Mouse (Mus musculus): ENCODE results near the gene Gm3336. TPM values are rescaled to one million over a fixed set of nuclear protein-coding genes. Genes with fewer than 3 reads are reported as not detected.

Gene Gm3336
- total and polyA plus RNA-seq, 2 experiments: 0.28 to 1.0 TPM

DNA sequence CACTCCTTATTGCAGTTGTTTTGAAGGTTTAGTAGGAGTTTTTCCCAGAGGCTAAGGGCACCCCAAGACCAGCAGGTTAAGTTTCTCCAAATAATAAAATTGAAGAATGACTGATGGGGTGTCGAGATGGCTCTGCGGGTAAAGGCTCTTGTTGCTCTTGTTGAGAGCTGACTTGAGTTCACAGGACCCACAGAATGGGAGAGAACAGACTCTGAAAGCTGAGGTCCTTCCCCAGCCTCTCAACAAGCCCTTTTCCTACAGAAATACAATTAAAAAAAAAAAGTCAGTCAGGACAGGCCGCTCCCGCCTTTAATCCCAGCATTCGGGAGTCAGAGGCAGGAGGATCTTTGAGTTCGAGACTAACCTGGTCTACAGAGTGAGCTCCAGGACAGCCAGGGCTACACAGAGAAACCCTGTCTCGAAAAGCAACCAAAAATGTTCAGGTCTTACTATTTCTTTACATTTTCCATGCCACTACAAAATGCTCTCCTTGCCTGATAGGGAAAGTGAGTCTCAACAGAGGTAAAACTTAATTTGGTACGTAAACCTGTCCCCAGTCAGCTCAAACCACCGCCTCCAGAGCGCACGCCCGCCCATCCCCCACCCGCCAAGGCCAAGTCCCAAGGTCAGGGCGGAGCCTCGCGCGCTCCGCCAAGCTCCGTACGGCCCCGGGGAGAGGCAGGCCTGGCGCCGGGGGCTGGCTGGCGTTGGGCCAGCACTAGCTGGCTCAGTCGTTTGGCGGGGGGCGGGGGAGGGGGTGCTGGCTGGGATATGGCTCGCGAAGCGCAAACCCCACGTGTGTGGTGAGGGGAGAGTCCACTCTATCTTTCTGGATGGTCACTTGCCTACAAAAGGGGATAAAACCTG is 22.1 kb upstream of the Gm3336 start:
- H3K79me2 ChIP-seq (ENCODE audit: control insufficient read depth, insufficient read depth, low read length): peaks cover 9% of the 10 kb centered on the region; the same call in 1 of the 2 replicates
- no peaks in the 10 kb centered on the region for H3K27me3 ChIP-seq (ENCODE audit: control insufficient read depth, insufficient read depth, low read length)
- DNase-seq (ENCODE audit: extremely low read depth, low read depth, low spot score): peak; percentile 53
- WGBS: 6% methylated on average over 31 of the region's 31 CpGs
- peak overlapping the region; percentile 48; the same call in 1 of the 2 replicates for H3K4me3 ChIP-seq (ENCODE audit: insufficient read depth, low read depth, low read length)
- H3K9ac ChIP-seq (ENCODE audit: low read depth, low read length): peak overlapping the region; percentile 80
- no peaks in the 10 kb centered on the region for H3K36me3 ChIP-seq (ENCODE audit: control insufficient read depth, insufficient read depth, low read length)
- H3K27ac ChIP-seq (replicated peaks; ENCODE audit: insufficient read depth, low read depth, low read length): peak overlapping the region; percentile 66
- H3K4me1 ChIP-seq (ENCODE audit: control insufficient read depth, insufficient read depth, low read length): peaks cover 18% of the 10 kb centered on the region
- TF ChIP-seq CTCF (IDR thresholded peaks at IDR 0.05; ENCODE audit: low read depth, low read length) (no peak), POLR2A (IDR thresholded peaks at IDR 0.05; ENCODE audit: extremely low read depth, insufficient read depth, low read length) (no peak)

- peak overlapping the region; percentile 80; the same call in 1 of the 2 replicates for H3K9ac ChIP-seq (ENCODE audit: low read depth, low read length)
- H3K27me3 ChIP-seq (ENCODE audit: control insufficient read depth, insufficient read depth, low read length): no peaks in the 10 kb centered on the region
- no peak overlapping the region for H3K4me3 ChIP-seq (ENCODE audit: insufficient read depth, low read depth, low read length)
- no peak for DNase-seq (ENCODE audit: extremely low read depth, low read depth, low spot score)
- TF ChIP-seq CTCF (IDR thresholded peaks at IDR 0.05; ENCODE audit: low read depth, low read length): no peak
- no peak for TF ChIP-seq POLR2A (IDR thresholded peaks at IDR 0.05; ENCODE audit: extremely low read depth, insufficient read depth, low read length)
- peaks cover 16% of the 10 kb centered on the region for H3K4me1 ChIP-seq (ENCODE audit: control insufficient read depth, insufficient read depth, low read length)
- H3K79me2 ChIP-seq (ENCODE audit: control insufficient read depth, insufficient read depth, low read length): peaks cover 9% of the 10 kb centered on the region; the same call in 1 of the 2 replicates
- 79% methylated on average over 4 of the region's 4 CpGs for WGBS
- H3K36me3 ChIP-seq (ENCODE audit: control insufficient read depth, insufficient read depth, low read length): no peaks in the 10 kb centered on the region
- peak overlapping the region; percentile 66 for H3K27ac ChIP-seq (replicated peaks; ENCODE audit: insufficient read depth, low read depth, low read length)
Measured at GRCm38 (mm10) chr8:70696946-70697345, 21.4 kb upstream of the Gm3336 start.

DNA sequence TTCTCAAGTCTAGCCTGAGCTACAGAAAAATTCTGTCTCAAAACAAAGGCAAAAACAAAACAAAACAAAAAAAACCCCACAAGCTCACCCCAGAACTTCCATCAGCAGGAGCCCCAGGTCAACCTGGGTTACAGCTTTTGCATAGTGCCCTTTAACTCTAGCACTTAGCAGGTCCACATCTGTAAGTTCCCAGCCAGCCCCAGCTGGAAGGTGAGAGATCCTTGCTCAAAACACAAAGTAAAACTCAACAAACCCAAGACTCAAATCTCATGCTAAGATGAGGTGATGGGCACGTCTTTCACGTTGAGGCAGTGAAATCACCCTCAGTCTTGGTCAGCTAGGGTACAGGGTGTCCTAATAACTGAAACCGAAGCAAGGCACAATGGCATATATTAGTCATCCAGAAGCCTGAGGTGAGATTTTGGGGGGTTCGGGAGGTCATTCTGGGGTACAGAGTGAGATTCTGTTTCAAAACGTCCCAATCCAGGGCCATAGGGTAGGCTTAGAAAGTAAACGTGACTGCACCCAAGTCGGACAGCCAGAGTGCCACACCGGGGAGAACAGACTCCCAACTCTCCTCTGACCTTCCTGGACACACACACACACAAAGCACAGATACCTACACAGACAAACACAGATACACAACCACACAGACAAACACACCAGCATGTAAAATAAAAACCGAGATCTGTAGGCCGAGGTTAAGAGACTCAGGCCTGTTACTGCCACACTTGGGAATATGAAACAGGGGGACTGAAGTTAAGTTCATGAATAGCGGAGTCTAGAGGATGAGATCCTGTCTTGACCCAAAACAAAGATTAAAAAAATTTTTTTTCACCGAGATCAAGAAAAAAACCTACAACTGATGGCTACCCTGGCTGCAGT is 20.7 kb upstream of the Gm3336 start:
- 65% methylated on average over 12 of the region's 12 CpGs for WGBS
- H3K36me3 ChIP-seq (ENCODE audit: control insufficient read depth, insufficient read depth, low read length): no peaks in the 10 kb centered on the region
- TF ChIP-seq POLR2A (IDR thresholded peaks at IDR 0.05; ENCODE audit: extremely low read depth, insufficient read depth, low read length) (no peak), CTCF (IDR thresholded peaks at IDR 0.05; ENCODE audit: low read depth, low read length) (no peak)
- H3K27ac ChIP-seq (replicated peaks; ENCODE audit: insufficient read depth, low read depth, low read length): peak overlapping the region; percentile 96
- H3K79me2 ChIP-seq (ENCODE audit: control insufficient read depth, insufficient read depth, low read length): peaks cover 9% of the 10 kb centered on the region; the same call in 1 of the 2 replicates
- H3K27me3 ChIP-seq (ENCODE audit: control insufficient read depth, insufficient read depth, low read length): no peaks in the 10 kb centered on the region
- peak overlapping the region; percentile 75 for H3K9ac ChIP-seq (ENCODE audit: low read depth, low read length)
- DNase-seq (ENCODE audit: extremely low read depth, low read depth, low spot score): no peak
- H3K4me3 ChIP-seq (ENCODE audit: insufficient read depth, low read depth, low read length): peak overlapping the region; percentile 55
- peaks cover 14% of the 10 kb centered on the region for H3K4me1 ChIP-seq (ENCODE audit: control insufficient read depth, insufficient read depth, low read length)

GRCm38 (mm10) chr8:70698310-70699109 is 19.8 kb upstream of the Gm3336 start, which contains the start of gene Jund:
TSS of gene Jund (plus strand) at chr8:70698949.
- peaks cover 14% of the 10 kb centered on the region for H3K4me1 ChIP-seq (ENCODE audit: control insufficient read depth, insufficient read depth, low read length)
- no peaks in the 10 kb centered on the region for H3K27me3 ChIP-seq (ENCODE audit: control insufficient read depth, insufficient read depth, low read length)
- TF ChIP-seq CTCF (IDR thresholded peaks at IDR 0.05; ENCODE audit: low read depth, low read length) (no peak), POLR2A (IDR thresholded peaks at IDR 0.05; ENCODE audit: extremely low read depth, insufficient read depth, low read length) (peak; percentile 99)
- under 1% methylated on average over 64 of the region's 69 CpGs for WGBS
- peaks cover 9% of the 10 kb centered on the region; the same call in 1 of the 2 replicates for H3K79me2 ChIP-seq (ENCODE audit: control insufficient read depth, insufficient read depth, low read length)
- peak within 1 kb of the TSS; percentile 90 for H3K9ac ChIP-seq (ENCODE audit: low read depth, low read length)
- peak; percentile 88 for DNase-seq (ENCODE audit: extremely low read depth, low read depth, low spot score)
- H3K36me3 ChIP-seq (ENCODE audit: control insufficient read depth, insufficient read depth, low read length): no peaks in the 10 kb centered on the region
- H3K4me3 ChIP-seq (ENCODE audit: insufficient read depth, low read depth, low read length): peak within 1 kb of the TSS; percentile 73
- H3K27ac ChIP-seq (replicated peaks; ENCODE audit: insufficient read depth, low read depth, low read length): peak within 1 kb of the TSS; percentile 96

All from liver, adult 2 months (tissue).